Mouse (Mus musculus) T-cell, adult 2 months (primary cell): ENCODE data around the gene Ccdc162.
A peak's percentile ranks its signal among the peaks of the same experiment; 100 is the strongest.
"Not testable (repeated sequence)": the region's sequence is repeated elsewhere in the genome, so short reads cannot be mapped to it uniquely, and the experiment has no call there.

Experiments
- DNase-seq: peaks from one replicate; pipeline ENCODE4 v3.0.0; 2022; ENCODE audit warnings: low spot score

The Ccdc162 gene

DNA sequence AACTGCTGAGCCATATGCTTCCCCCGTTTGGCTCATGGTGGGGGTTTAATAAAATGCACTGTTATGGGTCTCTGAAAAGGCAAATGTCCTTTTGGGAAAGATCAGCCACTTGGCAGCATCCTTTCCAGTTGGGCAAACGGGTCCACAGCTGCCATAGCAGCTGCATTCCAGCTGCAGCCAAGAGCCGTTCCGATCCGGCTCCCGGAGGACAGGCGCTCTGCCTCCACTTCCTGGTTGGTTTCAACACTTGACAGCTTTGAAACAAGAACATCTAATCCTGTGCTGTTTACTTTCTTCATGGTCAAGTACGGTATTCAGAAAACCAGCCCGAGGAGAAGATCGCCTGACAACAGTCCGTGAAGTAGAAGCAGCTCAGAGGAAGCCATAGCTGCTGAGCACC is 19.4 kb downstream of the Ccdc162 start:
- no peak for DNase-seq

DNA sequence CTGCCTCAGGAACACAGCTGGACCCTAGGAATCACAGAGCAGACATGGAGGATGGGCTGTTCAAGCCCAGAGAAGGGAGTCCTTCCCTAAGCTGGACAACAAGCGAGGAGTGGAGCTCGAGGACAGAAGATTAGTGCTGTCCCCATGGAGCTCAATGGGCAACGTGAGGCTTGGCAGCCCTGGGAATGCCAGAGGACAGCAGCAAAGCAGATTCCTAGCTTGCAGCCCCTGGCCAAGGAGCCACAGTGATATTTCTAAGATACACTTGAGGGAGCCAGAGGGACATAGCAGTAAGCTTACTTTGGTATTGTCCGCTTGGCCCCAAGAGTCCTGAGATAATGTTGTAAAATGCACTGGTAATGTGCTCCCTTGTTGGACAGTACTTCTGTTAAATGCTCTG is 25.5 kb downstream of the Ccdc162 start:
- no peak for DNase-seq

DNA sequence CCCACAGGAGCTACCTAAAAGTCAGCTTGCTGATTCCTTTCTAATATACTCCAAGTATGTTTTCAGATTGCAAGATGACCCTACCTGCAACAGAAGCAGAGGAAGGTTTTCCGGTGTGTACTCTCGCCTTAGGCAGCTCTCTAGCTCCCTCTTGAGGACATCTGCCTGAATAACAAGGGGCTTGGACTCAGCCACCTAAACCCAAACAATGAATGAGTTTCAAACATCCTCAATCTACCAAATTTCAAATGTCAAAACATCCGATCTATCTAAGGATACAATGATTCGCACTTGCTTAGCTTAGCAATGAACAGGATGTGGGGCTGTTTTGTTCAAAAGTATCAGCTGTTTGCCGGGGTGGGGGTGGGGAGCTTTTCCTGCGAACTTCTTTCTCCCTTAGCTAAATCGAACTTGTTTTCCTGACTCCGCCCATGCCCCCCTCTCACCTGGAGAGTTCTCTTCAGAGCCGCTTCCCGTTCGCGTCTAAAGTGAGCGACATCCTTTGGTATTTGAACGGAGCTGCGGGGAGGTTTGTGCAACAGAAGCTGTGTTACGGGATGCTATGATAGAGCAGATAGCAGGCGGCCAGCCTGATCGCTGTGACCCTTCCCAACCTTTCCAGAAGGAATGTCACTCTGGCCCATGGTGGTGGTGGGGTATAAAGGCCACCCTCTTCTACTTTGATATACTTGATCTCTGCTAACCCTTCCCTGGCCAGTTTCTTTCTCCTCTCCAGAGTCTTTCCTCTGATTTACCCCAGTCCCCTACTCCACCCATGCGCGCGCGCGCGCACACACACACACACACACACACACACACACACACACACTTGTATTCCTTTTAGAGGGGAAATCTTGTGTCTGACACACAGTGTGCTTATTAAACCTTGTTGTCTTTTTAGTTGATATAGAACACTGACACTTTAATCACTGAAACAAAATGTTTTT is 26.2 kb downstream of the Ccdc162 start:
- peak; percentile 79 for DNase-seq

DNA sequence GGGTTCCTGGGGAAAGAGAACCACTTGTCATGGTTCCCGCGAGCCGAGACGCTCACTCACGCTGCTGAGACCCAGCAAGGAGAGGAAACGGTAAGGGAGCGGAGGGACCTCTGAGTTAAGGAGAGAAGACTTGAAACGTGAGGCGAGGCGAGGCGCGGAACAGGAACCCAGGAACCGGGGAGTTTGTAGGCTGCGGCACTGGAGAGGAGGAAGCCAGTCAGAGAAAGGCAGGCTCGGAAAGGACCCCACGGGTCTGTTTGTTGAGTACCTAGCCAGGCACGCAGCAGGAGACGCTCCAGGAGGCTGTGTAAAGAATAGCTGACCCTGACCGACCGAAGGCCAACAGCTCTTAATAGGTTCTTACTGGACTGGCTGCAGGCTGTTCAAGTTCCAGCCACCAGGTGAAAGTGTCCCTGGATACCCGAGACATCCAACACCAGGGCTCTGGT is 31.9 kb downstream of the Ccdc162 start:
- no peak for DNase-seq

- peak; percentile 81 for DNase-seq
These were observed 33.7 kb downstream of the Ccdc162 start for GRCm38 (mm10) chr10:41682546-41683393.

DNA sequence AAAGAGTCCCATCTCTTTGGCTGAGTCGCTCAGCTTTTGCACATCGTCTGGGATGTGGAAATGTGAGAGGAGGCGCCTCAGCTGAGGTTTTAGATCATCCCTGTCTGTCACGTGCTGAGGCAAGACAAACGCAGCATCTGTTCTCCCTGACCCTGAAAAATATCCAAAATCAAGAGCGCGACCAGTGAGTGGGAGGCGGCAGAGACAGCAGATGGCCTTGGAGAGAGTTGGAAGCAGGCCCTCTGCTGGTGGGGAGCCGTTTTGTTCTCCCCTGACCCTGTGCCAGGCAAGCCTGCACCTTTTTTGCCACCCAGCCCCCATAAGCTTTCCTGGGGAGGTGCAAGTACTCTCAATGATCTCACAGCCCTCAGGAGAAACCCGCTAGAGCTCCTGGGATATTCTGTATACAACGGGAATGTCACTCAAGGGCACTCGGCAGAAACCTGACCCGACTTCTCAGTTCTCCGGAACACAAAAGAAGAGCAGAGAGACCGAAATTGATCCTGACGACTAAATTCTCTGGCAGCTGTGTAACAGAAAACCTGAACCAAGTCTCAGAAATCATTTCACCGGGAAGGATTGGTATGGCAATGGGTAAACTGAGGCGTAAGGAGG is 37.6 kb downstream of the Ccdc162 start:
- peak; percentile 36 for DNase-seq

- DNase-seq, result no peak
These were observed 39.0 kb downstream of the Ccdc162 start for GRCm38 (mm10) chr10:41677396-41677795.

DNA sequence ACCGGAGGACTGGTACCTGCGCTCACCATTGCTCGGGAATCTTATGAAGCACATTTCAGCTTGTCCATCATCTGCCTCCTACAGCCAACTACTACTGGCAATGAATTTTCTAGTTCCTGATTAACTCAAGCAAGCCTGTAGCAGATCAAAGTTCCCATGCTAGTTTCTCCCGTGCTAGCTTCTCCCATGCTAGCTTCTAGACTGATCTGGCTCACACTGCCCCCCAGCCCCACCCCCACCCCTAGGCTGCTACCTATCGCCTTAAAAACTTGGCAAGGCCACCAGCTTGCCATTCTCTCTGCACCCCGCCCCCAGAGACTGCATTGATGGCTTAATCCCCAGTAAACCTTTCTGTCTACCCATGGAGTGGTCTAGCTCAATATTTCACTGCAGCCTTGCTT is 39.8 kb downstream of the Ccdc162 start:
- no peak for DNase-seq

DNA sequence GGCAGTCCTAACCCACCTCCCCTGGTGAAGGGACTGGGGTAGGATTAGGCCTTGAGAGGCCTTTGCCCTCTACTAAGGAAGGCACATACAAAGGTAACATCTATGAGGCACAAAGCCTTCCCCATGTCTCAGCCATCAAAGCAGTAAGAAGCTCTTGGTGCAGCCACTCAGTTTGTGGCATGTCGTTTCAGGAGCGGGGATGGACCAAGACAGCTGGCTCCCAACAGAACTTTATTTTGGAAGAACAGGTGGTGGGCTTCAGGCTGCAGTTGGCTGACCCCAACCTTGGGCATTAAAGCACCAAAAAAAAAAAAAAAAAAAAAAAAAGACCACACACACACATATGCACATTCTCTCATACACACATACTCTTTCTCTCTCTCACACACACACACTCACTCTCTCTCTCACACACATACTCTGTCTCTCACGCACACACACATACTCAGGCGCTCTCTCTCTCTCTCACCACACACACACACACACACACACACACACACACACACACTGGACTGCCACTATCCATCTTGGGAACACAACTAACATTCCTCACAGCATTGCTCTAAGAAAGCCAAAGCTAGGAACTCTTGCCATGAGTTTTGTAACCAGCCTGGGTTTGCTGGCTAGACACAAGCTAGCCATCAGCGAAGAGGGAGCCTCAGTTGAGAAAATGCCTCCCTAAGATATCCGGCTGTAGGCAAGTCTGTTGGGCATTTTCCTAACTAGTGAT is 40.4 kb downstream of the Ccdc162 start:
- DNase-seq, result no peak

DNA sequence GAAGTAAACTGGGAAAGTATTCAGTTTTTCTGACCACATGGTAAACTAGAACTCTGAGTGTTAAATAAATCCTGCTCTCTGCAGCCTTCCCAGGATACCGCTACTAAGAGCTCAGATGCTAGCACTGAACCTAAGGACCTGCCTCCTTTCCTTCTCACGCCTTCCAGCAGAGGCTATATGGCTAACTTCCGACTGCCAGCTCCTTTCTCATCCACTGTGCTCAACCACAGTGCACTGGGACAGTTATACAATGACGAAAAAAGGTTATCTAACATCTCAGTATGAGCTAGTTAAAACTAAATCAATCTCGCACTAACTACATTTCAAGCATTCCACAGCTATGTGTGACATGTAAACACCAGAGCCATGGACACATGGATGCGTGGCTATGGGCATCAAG is 41.2 kb downstream of the Ccdc162 start:
- DNase-seq, result no peak

GRCm38 (mm10) chr10:41674362-41674761 is 42.1 kb downstream of the Ccdc162 start:
- DNase-seq, result no peak

- DNase-seq, result no peak
These were observed 46.2 kb downstream of the Ccdc162 start for GRCm38 (mm10) chr10:41670196-41670595.

- DNase-seq, result no peak
These were observed 50.9 kb downstream of the Ccdc162 start for GRCm38 (mm10) chr10:41665498-41665897.

DNA sequence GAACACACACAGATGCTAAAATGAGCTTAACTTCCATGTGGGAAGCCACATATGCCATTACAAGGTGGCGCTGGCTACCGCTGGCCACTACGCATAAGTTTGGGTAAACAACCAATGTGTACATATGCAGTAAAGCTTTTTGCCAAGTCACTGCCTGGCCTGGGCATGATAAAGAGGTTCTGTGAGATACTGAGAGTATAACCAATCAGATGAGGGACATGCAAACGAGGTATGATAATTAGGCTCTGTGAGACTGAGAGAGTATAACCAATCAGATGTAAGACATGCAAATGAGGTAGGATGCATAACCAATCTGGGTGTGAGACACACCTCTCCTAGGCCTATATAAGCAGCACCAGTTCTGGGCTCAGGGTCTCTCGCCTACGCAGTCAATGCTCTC is 56.8 kb downstream of the Ccdc162 start:
- DNase-seq, result not testable (repeated sequence)

DNA sequence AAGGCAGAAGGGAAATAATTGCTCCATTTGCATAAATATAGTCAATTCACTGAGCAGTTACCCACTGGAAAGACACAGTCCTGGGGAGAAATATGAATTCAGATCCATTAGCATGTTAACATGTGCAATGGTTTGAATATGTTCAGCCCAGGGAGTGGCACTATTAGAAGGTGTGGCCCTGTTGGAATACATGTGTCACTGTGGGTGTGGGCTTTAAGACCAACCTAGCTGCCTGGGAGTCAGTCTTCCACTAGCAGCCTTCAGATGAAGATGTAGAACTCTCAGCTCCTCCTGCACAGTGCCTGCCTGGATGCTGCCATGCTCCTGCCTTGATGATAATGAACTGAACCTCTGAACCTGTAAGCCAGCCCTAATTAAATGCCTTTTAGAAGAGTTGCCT is 60.8 kb downstream of the Ccdc162 start:
- not testable (repeated sequence) for DNase-seq

GRCm38 (mm10) chr10:41652988-41653387 is 63.4 kb downstream of the Ccdc162 start:
- no peak for DNase-seq

DNA sequence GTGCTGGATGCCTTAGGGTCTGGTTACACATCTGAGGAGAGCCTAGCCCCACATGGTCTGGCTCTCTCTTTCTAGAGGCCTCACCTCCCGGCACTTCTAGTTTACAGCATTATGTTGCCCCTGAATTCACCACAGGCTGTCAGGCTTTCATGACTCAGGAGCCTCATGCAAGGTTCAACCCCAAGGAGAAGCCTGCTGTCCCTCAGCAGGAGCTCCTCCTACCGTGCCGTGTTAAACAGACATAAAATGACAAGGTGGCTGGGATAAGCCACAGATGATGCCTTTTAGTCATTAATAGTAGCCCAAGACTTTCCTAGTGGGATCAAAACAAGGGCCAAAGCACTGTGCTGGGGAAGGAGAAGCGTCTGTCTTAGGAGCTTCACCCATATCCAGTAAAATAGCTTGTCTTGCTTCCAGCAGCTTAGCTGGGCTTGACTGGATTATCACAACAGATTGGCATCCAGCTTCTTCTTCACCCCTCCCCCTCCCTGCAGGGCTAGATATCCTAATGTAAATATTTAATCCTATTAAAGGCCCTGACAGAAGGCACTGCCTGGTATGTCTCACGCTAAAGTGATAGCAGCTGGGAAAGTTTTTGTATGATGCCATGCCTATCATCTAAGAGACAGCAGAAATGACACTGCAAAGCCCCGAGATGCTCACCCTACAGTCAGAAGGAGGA is 64.2 kb downstream of the Ccdc162 start:
- DNase-seq, result no peak

GRCm38 (mm10) chr10:41651532-41651931 is 64.9 kb downstream of the Ccdc162 start:
- DNase-seq, result no peak

- DNase-seq, result no peak
These were observed 67.2 kb downstream of the Ccdc162 start for GRCm38 (mm10) chr10:41649186-41649585.

GRCm38 (mm10) chr10:41638776-41639175 is 77.7 kb downstream of the Ccdc162 start:
- peak; percentile 59 for DNase-seq
